Mouse (Mus musculus): ENCODE results near the gene Ccdc34. TPM values are rescaled to one million over a fixed set of nuclear protein-coding genes. Genes with fewer than 3 reads are reported as not detected.

The Ccdc34 gene
- total RNA-seq (2023; ENCODE audit: inconsistent age) = 2.9 to 4.6 TPM (median 3.7 TPM) in 4 replicates

DNA sequence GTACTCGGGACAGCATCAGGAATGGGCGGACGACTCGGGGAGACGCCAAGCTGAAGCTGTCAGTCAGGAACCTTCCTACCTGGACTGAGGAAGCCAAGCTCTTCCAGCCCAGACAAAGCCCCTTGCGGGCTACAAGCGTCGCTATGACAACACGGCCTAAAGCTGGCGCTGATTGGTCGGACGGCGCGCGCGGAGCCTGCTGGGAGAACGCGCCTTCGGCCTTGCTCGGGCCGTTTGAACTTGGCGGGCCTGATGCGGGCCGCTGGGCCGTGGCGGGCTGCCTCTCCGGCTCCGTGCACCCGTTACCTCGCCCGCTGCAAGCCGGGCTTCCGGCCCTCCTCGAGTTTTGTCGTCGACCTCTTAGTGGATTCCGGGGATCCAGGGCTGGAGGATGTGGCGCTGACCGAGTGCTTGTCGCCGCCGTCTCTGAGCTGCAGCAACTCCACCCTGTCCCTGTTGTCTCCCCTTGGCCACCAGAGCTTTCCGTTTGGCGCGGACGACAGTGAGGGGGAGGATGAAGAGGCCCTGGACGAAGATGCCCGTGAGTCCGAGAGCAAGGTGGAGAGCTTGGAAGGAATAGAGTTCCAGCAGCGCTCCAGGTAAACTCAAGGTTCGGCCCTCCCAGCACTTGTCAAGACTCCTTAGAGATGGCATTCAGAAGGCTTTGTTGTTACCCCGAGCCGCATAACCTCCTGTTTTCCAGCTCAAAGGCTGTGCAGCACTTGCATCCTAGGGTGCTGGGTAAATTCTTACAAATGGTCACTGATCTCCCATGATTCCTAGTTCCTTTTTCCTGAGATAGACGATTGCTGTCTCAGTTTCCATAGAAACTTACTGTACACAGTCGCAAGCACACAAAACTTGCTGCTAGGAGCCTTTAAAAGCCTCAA, at the start of gene Ccdc34:
Ccdc34 (plus strand) TSS at position 202 of the 890 bp plus-strand sequence.

Other genes with a start within 250 kb of the Ccdc34 start
- 65.2 to 74.2 TPM (median 67.8 TPM) in 4 replicates for gene Lin7c, start 127.0 kb upstream of the Ccdc34 start, total RNA-seq (2023; ENCODE audit: inconsistent age)
- gene Lgr4, start 100.2 kb upstream of the Ccdc34 start, total RNA-seq (2023; ENCODE audit: inconsistent age) = 0.39 to 0.71 TPM (median 0.42 TPM) in 3 of 4 replicates, not detected in the other

All from B cell, adult (primary cell).